In genomic region chr13:67754333-67755306, GRCm38 (mm10) we compare ENCODE assay signal across 8 mouse cellular contexts. TPM values are rescaled to one million over a fixed set of nuclear protein-coding genes. Genes with fewer than 3 reads are reported as not detected.
DNase-seq lines count a peak whose midpoint lies in the region; ATAC-seq lines count a peak whose summit lies in the region.

Gene Zfp85, minus strand, starts transcription at chr13:67755228.

- DNase-seq in R1 (ENCODE audit: low read depth, low spot score): peak; percentile 95
- peak; percentile 69 to 75 for DNase-seq in cerebellum, postnatal 25 days
- peak; percentile 12 to 45 for DNase-seq in frontal cortex, postnatal 14 days (ENCODE audit: low spot score in 2 of 2)
- peak; percentile 44 to 50 for DNase-seq in layer of hippocampus, postnatal 25 days (ENCODE audit: extremely low spot score in 1 of 2, low spot score in 1 of 2)
- peak; percentile 59 for DNase-seq in lung, postnatal 14 days
- peak; percentile 65 for DNase-seq in retina, adult 2 months (ENCODE audit: low read depth, low spot score)
- peak; percentile 60 for DNase-seq in thymus, postnatal 25 days

- WGBS in hindbrain, embryonic 13.5 days: 7% methylated on average over 24 of the region's 24 CpGs

- peak; percentile 96 for ATAC-seq in hindbrain, embryonic 13.5 days (ENCODE audit: low FRiP score)

- peaks cover 5% of the 10 kb centered on the region for H3K4me1 ChIP-seq in hindbrain, embryonic 13.5 days (replicated peaks)

- no peaks in the 10 kb centered on the region for H3K27me3 ChIP-seq in hindbrain, embryonic 13.5 days

- peak within 1 kb of the TSS; percentile 81 for H3K27ac ChIP-seq in hindbrain, embryonic 13.5 days

- H3K9ac ChIP-seq in hindbrain, embryonic 13.5 days: peak within 1 kb of the TSS; percentile 75

- H3K9me3 ChIP-seq in hindbrain, embryonic 13.5 days: no peaks in the 10 kb centered on the region

- H3K36me3 ChIP-seq in hindbrain, embryonic 13.5 days: peaks cover 15% of the 10 kb centered on the region

- peak within 1 kb of the TSS; percentile 68 for H3K4me3 ChIP-seq in hindbrain, embryonic 13.5 days

- H3K4me2 ChIP-seq in hindbrain, embryonic 13.5 days: peak within 1 kb of the TSS; percentile 68

RNA-seq across cellular contexts. Expression of gene Zfp85, which starts in this region (rescaled TPM):
- 8.6 and 8.9 TPM in 2 replicates for polyA plus RNA-seq in hindbrain, embryonic 13.5 days (2015; fragmentation: Nextera tagmentation; extraction: Ambion mirVana)
- 1 to 10 TPM; 6.2 to 6.6 TPM for total RNA-seq in layer of hippocampus, postnatal 25 days (2021)

Comparison
In these comparisons a context has a peak if more than half of its experiments do, and no peak if none do; other contexts are left out.
1. Peak in every context shown above with its lines: DNase-seq, ATAC-seq, H3K4me3 ChIP-seq and H3K27ac ChIP-seq.
2. DNase-seq: peak in every context shown above with its lines; median percentile 95 in R1; 72 in cerebellum, postnatal 25 days; 65 in retina, adult 2 months; 60 in thymus, postnatal 25 days; 59 in lung, postnatal 14 days; 47 in layer of hippocampus, postnatal 25 days; 28 in frontal cortex, postnatal 14 days.